Mouse (Mus musculus) intestine, embryonic 16.5 days (tissue): ENCODE results near the gene Spint3. TPM values are rescaled to one million over a fixed set of nuclear protein-coding genes. Genes with fewer than 3 reads are reported as not detected.

ENCODE experiments used
- ATAC-seq: fragments of 200-750 bp; cut with Nextera tagmentation; 2 replicates; pipeline ENCODE4 v1.8.0; 2017; ENCODE audit warnings: moderate TSS enrichment, moderate library complexity
- H3K27ac ChIP-seq: fragments of 300-500 bp; sonication (generic); 2 replicates; pipeline ENCODE4 v1.5.1; 2014; ENCODE audit warnings: mild to moderate bottlenecking, low read length
- H3K27me3 ChIP-seq: fragments of 300-500 bp; sonication (generic); replicated peaks from 2 replicates; pipeline ENCODE4 v1.6.1; 2014; ENCODE audit warnings: low read length, control low read depth, mixed read lengths; ENCODE audit not compliant: control insufficient read depth, insufficient read depth
- H3K36me3 ChIP-seq: fragments of 300-500 bp; sonication (generic); 2 replicates; pipeline ENCODE4 v1.6.1; 2014; ENCODE audit warnings: low read length, control low read depth; ENCODE audit not compliant: control insufficient read depth, insufficient read depth
- H3K4me1 ChIP-seq: fragments of 300-500 bp; sonication (generic); 2 replicates; pipeline ENCODE4 v1.6.1; 2014; ENCODE audit warnings: low read length, control low read depth, mixed read lengths; ENCODE audit not compliant: control insufficient read depth, insufficient read depth
- H3K4me2 ChIP-seq: fragments of 300-500 bp; sonication (generic); 2 replicates; pipeline ENCODE4 v1.6.1; 2014; ENCODE audit warnings: low read depth, low read length, control low read depth
- H3K4me3 ChIP-seq: fragments of 300-500 bp; sonication (generic); 2 replicates; pipeline ENCODE4 v1.5.1; 2014; ENCODE audit warnings: mild to moderate bottlenecking, low read length
- H3K9ac ChIP-seq: fragments of 300-500 bp; sonication (generic); 2 replicates; pipeline ENCODE4 v1.6.1; 2014; ENCODE audit warnings: low read depth, low read length
- H3K9me3 ChIP-seq: fragments of 300-500 bp; sonication (generic); 2 replicates; pipeline ENCODE4 v1.6.1; 2016; ENCODE audit warnings: low read length, control low read depth; ENCODE audit not compliant: control insufficient read depth
- WGBS: fragments of 180-500 bp; shearing (Covaris S2); extraction: QIAGEN DNeasy Blood & Tissue Kit; methylation state at CpG from one replicate; pipeline ENCODE4 v1.1.7; 2014; 5-methylcytosine and 5-hydroxymethylcytosine counted together
- polyA plus RNA-seq: library from polyadenylated mRNA; unstranded; fragments of >200 nt; fragmentation: Nextera tagmentation; extraction: Ambion mirVana; gene quantifications from 2 replicates; pipeline ENCODE4 v1.2.1, GENCODE M21; 2015

The Spint3 gene
- polyA plus RNA-seq, 1 experiment from 2014 or later = not detected

DNA sequence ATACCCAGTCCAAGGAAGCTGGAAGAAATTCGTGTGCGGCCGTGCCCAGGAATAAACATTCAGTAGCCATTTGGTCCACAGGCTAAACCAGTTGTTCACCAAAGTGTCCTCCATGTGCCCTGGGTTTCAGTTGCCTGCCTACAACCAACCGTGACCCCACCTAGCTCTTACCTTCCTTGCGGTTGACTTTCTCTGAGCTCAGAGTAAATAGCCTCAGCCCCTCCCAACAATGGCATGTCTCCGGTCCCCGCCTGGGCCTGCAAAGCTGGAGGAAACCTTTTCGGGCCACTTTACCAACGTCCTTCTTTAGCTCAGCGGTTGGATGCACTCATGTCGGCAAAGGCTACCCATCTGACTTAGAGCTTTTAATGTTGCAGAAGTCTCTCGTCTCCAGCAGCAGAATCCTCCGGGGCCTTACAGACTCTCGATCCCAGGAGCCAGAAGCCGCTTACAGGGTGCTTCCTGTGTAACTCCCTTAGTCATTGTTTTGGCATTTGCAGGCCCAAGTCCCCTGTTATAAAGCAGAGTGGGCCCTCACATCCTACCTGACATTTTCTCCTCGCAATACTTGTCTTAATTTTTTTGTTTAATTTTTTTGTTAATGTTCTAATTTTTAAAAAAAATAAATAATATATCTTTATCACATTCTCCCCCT is 14.1 kb downstream of the Spint3 start:
- ATAC-seq = peak; percentile 44; the same call in 1 of the 2 replicates
- H3K36me3 ChIP-seq = no peaks in the 10 kb centered on the region
- WGBS = 32% methylated on average over 16 of the region's 16 CpGs
- H3K9me3 ChIP-seq = no peaks in the 10 kb centered on the region
- no peak overlapping the region for H3K27ac ChIP-seq
- 0 out of 2 replicates have a peak overlapping the region, but pooled peaks have one; percentile 26 for H3K4me2 ChIP-seq
- no peaks in the 10 kb centered on the region for H3K27me3 ChIP-seq
- no peak overlapping the region for H3K9ac ChIP-seq
- H3K4me1 ChIP-seq = peaks cover 13% of the 10 kb centered on the region
- H3K4me3 ChIP-seq = no peak overlapping the region

DNA sequence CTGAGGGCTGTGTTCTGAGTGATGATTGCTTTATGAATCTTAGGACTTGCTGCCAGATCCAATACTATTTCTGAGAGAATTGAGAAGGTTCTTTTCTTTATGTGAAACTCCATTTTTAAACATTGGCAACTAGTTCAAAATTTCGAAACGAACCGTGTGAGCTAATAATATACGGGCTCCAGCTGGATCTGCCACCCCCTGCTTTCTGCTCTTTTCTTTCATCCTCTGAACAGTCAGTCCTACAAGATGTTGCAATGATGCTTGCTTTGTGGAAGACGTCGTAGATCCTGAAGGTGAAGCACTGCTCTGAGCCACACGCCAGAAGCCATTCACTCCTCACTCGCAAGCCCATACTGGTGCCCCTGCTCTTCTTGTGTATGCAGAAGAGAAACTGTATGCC is 14.8 kb downstream of the Spint3 start:
- Histone ChIP-seq H3K4me1 (peaks cover 13% of the 10 kb centered on the region), H3K27ac (no peak overlapping the region), H3K27me3 (no peaks in the 10 kb centered on the region), H3K36me3 (no peaks in the 10 kb centered on the region), H3K9me3 (no peaks in the 10 kb centered on the region), H3K9ac (no peak overlapping the region), H3K4me2 (no peak overlapping the region), H3K4me3 (no peak overlapping the region)
- WGBS = 80% methylated on average over 8 of the region's 8 CpGs
- ATAC-seq = no peak

DNA sequence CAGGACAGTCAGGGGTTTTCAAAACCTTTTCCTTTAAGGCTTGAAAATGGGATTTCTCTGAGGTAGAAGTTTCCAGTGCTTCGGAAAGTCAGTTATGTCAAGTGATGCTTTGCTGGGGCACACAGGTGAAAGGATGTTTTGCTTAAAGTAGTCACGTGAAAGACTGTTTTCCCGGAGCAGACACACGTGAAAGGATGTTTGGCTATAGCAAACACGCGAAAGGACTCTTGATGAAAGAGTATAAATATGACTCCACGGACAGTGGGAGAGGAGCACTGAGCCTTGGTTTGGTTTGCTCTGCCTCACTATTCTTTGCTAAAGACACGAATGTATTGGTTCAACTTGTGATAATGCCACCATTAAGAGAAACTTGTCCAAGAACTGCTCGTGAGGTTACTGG is 21.8 kb downstream of the Spint3 start:
- no peaks in the 10 kb centered on the region for H3K9me3 ChIP-seq
- ATAC-seq = no peak
- H3K9ac ChIP-seq = no peak overlapping the region

DNA sequence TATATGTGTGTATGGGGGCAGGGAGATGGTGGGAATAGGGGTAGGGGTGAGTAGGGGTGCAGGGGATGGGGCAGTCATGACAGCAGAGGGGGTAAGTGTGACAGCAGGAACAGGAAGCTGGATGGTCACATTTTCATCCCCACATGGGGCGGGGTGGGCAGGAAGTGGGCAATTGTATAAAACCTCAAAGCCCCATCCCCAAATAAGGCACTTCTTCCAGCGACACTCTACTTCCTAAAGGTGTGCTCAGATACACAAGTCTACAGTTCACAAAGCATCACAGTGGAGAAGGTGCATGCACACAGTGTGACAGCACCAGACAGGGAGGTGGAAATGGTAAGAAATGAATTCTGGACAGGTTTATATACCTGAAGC is 22.4 kb downstream of the Spint3 start:
- H3K27ac ChIP-seq = no peak overlapping the region
- H3K4me1 ChIP-seq = no peaks in the 10 kb centered on the region
- no peak overlapping the region for H3K4me2 ChIP-seq
- ATAC-seq = no peak
- 79% methylated on average over 2 of the region's 2 CpGs for WGBS
- no peaks in the 10 kb centered on the region for H3K36me3 ChIP-seq
- H3K9me3 ChIP-seq = no peaks in the 10 kb centered on the region
- no peaks in the 10 kb centered on the region for H3K27me3 ChIP-seq
- H3K9ac ChIP-seq = no peak overlapping the region
- H3K4me3 ChIP-seq = no peak overlapping the region

More for the DNA sequence above, 21.8 kb downstream of the Spint3 start:
- no peak overlapping the region for H3K4me2 ChIP-seq
- H3K4me1 ChIP-seq = no peaks in the 10 kb centered on the region
- no peak overlapping the region for H3K4me3 ChIP-seq
- WGBS = 85% methylated on average over 9 of the region's 9 CpGs
- no peaks in the 10 kb centered on the region for H3K27me3 ChIP-seq
- no peaks in the 10 kb centered on the region for H3K36me3 ChIP-seq
- H3K27ac ChIP-seq = no peak overlapping the region

DNA sequence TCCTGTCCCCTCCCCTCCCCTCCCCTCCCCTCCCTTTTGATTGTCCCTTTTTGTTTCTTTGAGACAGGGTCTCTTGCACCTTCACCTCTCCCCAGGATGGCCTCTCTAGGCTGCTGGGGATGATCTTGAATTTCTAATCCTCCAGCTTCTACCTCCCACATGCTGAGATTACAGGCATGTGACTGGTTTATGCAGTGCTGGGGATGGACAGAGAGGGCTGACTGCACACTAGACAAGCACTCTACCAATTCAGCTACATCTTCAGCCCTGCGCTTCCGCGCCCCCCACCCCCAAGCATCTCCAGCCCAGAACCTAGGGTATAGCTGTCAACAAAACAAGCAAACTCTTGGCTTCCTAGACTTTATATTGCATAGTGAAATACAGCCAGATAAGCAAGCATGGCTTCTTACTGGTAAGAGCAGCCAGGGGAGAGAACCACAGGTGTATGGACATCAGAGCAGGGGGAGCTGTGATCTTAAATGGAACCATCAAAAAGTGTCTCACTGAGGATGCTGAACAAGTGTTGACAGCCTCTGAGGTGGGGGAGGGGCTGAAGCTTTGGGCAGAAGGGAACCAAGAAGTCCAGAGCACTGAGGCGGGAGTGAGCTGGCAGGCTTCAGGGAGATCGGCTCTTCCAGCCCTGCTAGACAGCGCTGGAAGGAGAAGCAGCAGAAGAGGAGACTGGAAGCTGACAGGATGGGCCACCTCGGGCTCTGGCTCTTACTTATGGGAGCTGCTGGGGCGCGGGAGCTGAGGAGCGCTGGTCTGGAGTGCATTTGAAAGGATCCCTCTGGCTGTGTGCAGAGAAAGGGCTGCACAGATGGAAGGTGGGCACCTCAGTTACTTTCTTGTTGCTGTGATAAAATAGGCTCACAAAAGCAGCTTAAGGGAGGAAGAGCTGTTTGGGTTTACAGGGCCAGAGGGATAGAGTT is 23.0 kb downstream of the Spint3 start:
- H3K9ac ChIP-seq = no peak overlapping the region
- 31% methylated on average over 10 of the region's 10 CpGs for WGBS

DNA sequence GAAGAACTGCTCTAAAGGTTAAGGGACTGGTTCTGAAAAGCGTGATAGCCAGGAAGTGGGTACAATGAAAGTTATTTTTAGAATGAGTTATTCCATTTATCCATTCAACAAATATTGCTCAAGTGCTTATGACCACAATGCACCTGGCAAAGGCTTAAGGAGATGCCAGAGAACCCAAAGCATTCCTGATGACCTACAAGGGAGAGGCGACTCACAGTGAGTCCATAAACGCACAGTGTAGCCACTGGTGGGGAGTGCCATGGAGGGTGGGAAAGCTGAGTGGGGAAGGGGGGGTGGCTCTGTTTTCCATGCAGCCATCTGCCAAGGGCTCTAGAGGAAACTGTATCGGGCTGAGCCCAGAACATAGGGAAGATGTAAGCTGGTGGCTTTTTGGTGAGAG is 23.9 kb downstream of the Spint3 start:
- no peak for ATAC-seq
- Histone ChIP-seq H3K9ac (no peak overlapping the region), H3K9me3 (no peaks in the 10 kb centered on the region), H3K36me3 (no peaks in the 10 kb centered on the region), H3K27me3 (no peaks in the 10 kb centered on the region), H3K4me1 (0 out of 2 replicates have a peak, but pooled peaks cover 4% of the 10 kb centered on the region), H3K4me3 (no peak overlapping the region), H3K27ac (no peak overlapping the region), H3K4me2 (no peak overlapping the region)
- WGBS = 37% methylated on average over 4 of the region's 4 CpGs

More for the DNA sequence above, 23.0 kb downstream of the Spint3 start:
- H3K9me3 ChIP-seq = no peaks in the 10 kb centered on the region
- H3K4me1 ChIP-seq = no peaks in the 10 kb centered on the region
- H3K27ac ChIP-seq = no peak overlapping the region
- no peak for ATAC-seq
- H3K4me2 ChIP-seq = no peak overlapping the region
- no peaks in the 10 kb centered on the region for H3K27me3 ChIP-seq
- H3K36me3 ChIP-seq = no peaks in the 10 kb centered on the region
- no peak overlapping the region for H3K4me3 ChIP-seq

DNA sequence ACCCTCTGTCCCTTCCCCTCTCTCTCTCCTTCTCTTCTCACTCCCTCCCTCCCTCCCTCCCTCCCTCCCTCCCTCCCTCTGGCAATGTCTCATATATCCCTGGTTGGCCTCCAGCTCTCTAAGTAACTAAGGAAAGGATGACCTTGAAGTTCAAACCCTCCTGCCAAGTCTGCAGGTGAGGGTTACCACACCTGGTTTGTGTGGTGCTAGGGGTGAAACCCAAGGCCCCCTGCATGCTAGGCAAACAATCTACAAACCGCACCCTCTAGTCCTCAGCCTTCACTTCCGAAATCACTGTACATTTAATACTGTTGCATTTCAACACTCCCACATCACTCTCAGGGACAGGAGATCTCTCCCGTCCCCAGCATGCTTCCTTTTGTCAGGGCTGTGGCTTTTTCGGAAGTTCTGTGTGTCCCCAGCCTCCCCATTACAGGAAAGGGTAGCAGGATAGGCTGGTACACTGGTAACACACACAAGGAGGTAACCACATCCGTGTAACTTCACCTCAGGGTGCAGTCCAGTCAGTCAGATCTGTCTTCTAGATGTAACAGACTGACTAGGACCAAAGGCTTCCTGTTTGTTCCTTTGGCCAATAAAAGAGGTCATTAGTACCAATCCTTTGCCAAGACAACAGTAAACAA is 28.7 kb downstream of the Spint3 start:
- Histone ChIP-seq H3K4me2 (no peak overlapping the region), H3K9ac (no peak overlapping the region), H3K9me3 (no peaks in the 10 kb centered on the region), H3K4me3 (no peak overlapping the region), H3K27ac (no peak overlapping the region), H3K36me3 (no peaks in the 10 kb centered on the region), H3K4me1 (peaks cover 8% of the 10 kb centered on the region; the same call in 1 of the 2 replicates), H3K27me3 (no peaks in the 10 kb centered on the region)
- peak; percentile 22; the same call in 1 of the 2 replicates for ATAC-seq
- WGBS = 32% methylated on average over 5 of the region's 5 CpGs

DNA sequence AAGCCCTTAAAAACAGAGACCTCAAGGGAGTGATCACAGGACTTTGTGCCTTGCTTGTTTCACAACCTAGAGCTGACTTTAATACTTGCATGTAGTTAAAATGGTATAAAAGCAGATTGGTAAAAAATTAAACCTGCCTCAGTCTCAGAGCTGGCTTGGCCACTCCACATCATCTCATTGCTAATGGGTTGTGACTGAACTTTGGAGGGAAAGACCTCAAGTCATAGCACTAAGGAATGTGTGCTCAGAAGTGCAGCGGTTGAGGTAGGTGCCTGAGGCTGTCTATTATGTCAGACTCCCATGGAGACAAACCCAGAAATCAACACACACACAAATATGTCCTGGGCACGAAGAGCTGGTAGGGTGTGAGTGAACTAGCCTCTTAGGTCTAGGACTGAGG is 29.5 kb downstream of the Spint3 start:
- no peaks in the 10 kb centered on the region for H3K27me3 ChIP-seq
- no peaks in the 10 kb centered on the region for H3K9me3 ChIP-seq
- H3K4me3 ChIP-seq = no peak overlapping the region
- H3K4me2 ChIP-seq = no peak overlapping the region
- no peak overlapping the region for H3K27ac ChIP-seq
- 63% methylated on average over 2 of the region's 2 CpGs for WGBS
- ATAC-seq = no peak
- H3K4me1 ChIP-seq = peaks cover 8% of the 10 kb centered on the region; the same call in 1 of the 2 replicates
- H3K9ac ChIP-seq = no peak overlapping the region
- no peaks in the 10 kb centered on the region for H3K36me3 ChIP-seq

DNA sequence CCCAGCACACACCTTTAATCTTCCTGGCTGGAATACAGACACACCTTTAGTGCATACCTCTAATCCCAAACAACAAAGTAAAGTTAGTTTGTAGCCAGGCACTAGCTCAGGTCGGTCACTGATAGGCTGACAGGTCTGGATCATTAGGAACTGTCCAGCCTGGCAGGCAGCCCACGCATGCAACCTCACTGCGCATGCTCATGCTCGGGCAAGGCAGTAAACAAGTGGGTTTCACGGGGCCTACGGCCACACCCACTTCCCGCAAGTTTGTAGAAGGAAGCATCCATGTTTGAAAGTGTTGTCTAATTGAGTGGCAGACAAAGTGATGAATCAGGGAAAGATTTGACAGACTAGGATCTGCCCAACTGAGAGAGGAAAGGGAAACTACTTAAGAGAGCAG is 30.7 kb downstream of the Spint3 start:
- Histone ChIP-seq H3K9ac (no peak overlapping the region), H3K36me3 (no peaks in the 10 kb centered on the region), H3K27me3 (no peaks in the 10 kb centered on the region), H3K4me1 (peaks cover 8% of the 10 kb centered on the region; the same call in 1 of the 2 replicates), H3K27ac (no peak overlapping the region), H3K4me2 (no peak overlapping the region), H3K9me3 (no peaks in the 10 kb centered on the region), H3K4me3 (no peak overlapping the region)
- 79% methylated on average over 7 of the region's 7 CpGs for WGBS
- ATAC-seq = no peak
